Mouse (Mus musculus): Measurements from ENCODE around the gene Uroc1. TPM values are rescaled to one million over a fixed set of nuclear protein-coding genes. Genes with fewer than 3 reads are reported as not detected.

Uroc1 gene
- polyA plus RNA-seq, 1 experiment from 2014 or later: not detected

GRCm38 (mm10) chr6:90317510-90318258 is 15.4 kb upstream of the Uroc1 start:
- DNase-seq: no peak
- 74% methylated on average over 2 of the region's 2 CpGs for WGBS
- Histone ChIP-seq H3K36me3 (ENCODE audit: insufficient read depth) (no peaks in the 10 kb centered on the region), H3K27ac (ENCODE audit: low read depth) (no peak overlapping the region), H3K4me2 (no peak overlapping the region), H3K9ac (no peak overlapping the region), H3K9me3 (ENCODE audit: low read depth, low read length) (no peaks in the 10 kb centered on the region), H3K4me1 (ENCODE audit: insufficient read depth) (no peaks in the 10 kb centered on the region), H3K4me3 (ENCODE audit: low read depth, low read length) (no peak overlapping the region), H3K27me3 (ENCODE audit: insufficient read depth, low read length) (no peaks in the 10 kb centered on the region)
- no peak for ATAC-seq (ENCODE audit: insufficient read depth)
- TF ChIP-seq CTCF (IDR thresholded peaks at IDR 0.05; ENCODE audit: low read depth): no peak

- no peak overlapping the region for H3K9ac ChIP-seq
- no peaks in the 10 kb centered on the region for H3K36me3 ChIP-seq (ENCODE audit: insufficient read depth)
- no peaks in the 10 kb centered on the region for H3K4me1 ChIP-seq (ENCODE audit: insufficient read depth)
- 96% methylated on average over 2 of the region's 2 CpGs for WGBS
- DNase-seq (no peak), ATAC-seq (ENCODE audit: insufficient read depth) (no peak)
- no peak overlapping the region for H3K4me2 ChIP-seq
- H3K9me3 ChIP-seq (ENCODE audit: low read depth, low read length): no peaks in the 10 kb centered on the region
- no peak for TF ChIP-seq CTCF (IDR thresholded peaks at IDR 0.05; ENCODE audit: low read depth)
- H3K4me3 ChIP-seq (ENCODE audit: low read depth, low read length): no peak overlapping the region
- no peaks in the 10 kb centered on the region for H3K27me3 ChIP-seq (ENCODE audit: insufficient read depth, low read length)
- H3K27ac ChIP-seq (ENCODE audit: low read depth): no peak overlapping the region
Observed at GRCm38 (mm10) chr6:90319019-90319418, 14.1 kb upstream of the Uroc1 start.

- Histone ChIP-seq H3K4me2 (no peak overlapping the region), H3K27ac (ENCODE audit: low read depth) (no peak overlapping the region), H3K9ac (no peak overlapping the region), H3K36me3 (ENCODE audit: insufficient read depth) (no peaks in the 10 kb centered on the region), H3K27me3 (ENCODE audit: insufficient read depth, low read length) (no peaks in the 10 kb centered on the region), H3K9me3 (ENCODE audit: low read depth, low read length) (no peaks in the 10 kb centered on the region), H3K4me1 (ENCODE audit: insufficient read depth) (no peaks in the 10 kb centered on the region), H3K4me3 (ENCODE audit: low read depth, low read length) (no peak overlapping the region)
- DNase-seq: no peak
- no peak for ATAC-seq (ENCODE audit: insufficient read depth)
- 60% methylated on average over 7 of the region's 7 CpGs for WGBS
- TF ChIP-seq CTCF (IDR thresholded peaks at IDR 0.05; ENCODE audit: low read depth): no peak
Observed at GRCm38 (mm10) chr6:90319475-90320191, 13.5 kb upstream of the Uroc1 start.

GRCm38 (mm10) chr6:90320429-90320828 is 12.7 kb upstream of the Uroc1 start:
- DNase-seq (no peak), ATAC-seq (ENCODE audit: insufficient read depth) (no peak)
- H3K4me2 ChIP-seq: no peak overlapping the region
- H3K9ac ChIP-seq: no peak overlapping the region
- no peaks in the 10 kb centered on the region for H3K36me3 ChIP-seq (ENCODE audit: insufficient read depth)
- no peaks in the 10 kb centered on the region for H3K4me1 ChIP-seq (ENCODE audit: insufficient read depth)
- no peak overlapping the region for H3K27ac ChIP-seq (ENCODE audit: low read depth)
- WGBS: 74% methylated on average over 5 of the region's 5 CpGs
- no peak overlapping the region for H3K4me3 ChIP-seq (ENCODE audit: low read depth, low read length)
- no peak for TF ChIP-seq CTCF (IDR thresholded peaks at IDR 0.05; ENCODE audit: low read depth)
- H3K27me3 ChIP-seq (ENCODE audit: insufficient read depth, low read length): no peaks in the 10 kb centered on the region
- H3K9me3 ChIP-seq (ENCODE audit: low read depth, low read length): no peaks in the 10 kb centered on the region

GRCm38 (mm10) chr6:90321811-90322210 is 11.3 kb upstream of the Uroc1 start:
- H3K27me3 ChIP-seq (ENCODE audit: insufficient read depth, low read length): no peaks in the 10 kb centered on the region
- H3K4me3 ChIP-seq (ENCODE audit: low read depth, low read length): no peak overlapping the region
- H3K4me2 ChIP-seq: no peak overlapping the region
- no peaks in the 10 kb centered on the region for H3K36me3 ChIP-seq (ENCODE audit: insufficient read depth)
- no peak overlapping the region for H3K27ac ChIP-seq (ENCODE audit: low read depth)
- no peaks in the 10 kb centered on the region for H3K4me1 ChIP-seq (ENCODE audit: insufficient read depth)
- H3K9ac ChIP-seq: no peak overlapping the region
- WGBS: 40% methylated on average over 4 of the region's 4 CpGs
- no peak for DNase-seq
- no peaks in the 10 kb centered on the region for H3K9me3 ChIP-seq (ENCODE audit: low read depth, low read length)
- no peak for TF ChIP-seq CTCF (IDR thresholded peaks at IDR 0.05; ENCODE audit: low read depth)
- no peak for ATAC-seq (ENCODE audit: insufficient read depth)

GRCm38 (mm10) chr6:90324026-90324425 is 9.1 kb upstream of the Uroc1 start:
- WGBS: 69% methylated on average over 3 of the region's 3 CpGs
- H3K9me3 ChIP-seq (ENCODE audit: low read depth, low read length): no peaks in the 10 kb centered on the region
- no peak overlapping the region for H3K9ac ChIP-seq
- H3K27me3 ChIP-seq (ENCODE audit: insufficient read depth, low read length): no peaks in the 10 kb centered on the region
- no peaks in the 10 kb centered on the region for H3K36me3 ChIP-seq (ENCODE audit: insufficient read depth)
- H3K4me3 ChIP-seq (ENCODE audit: low read depth, low read length): no peak overlapping the region
- TF ChIP-seq CTCF (IDR thresholded peaks at IDR 0.05; ENCODE audit: low read depth): no peak
- no peak overlapping the region for H3K27ac ChIP-seq (ENCODE audit: low read depth)
- ATAC-seq (ENCODE audit: insufficient read depth): no peak
- H3K4me1 ChIP-seq (ENCODE audit: insufficient read depth): no peaks in the 10 kb centered on the region
- DNase-seq: no peak
- H3K4me2 ChIP-seq: no peak overlapping the region

GRCm38 (mm10) chr6:90324463-90324862 is 8.6 kb upstream of the Uroc1 start:
- H3K9me3 ChIP-seq (ENCODE audit: low read depth, low read length): no peaks in the 10 kb centered on the region
- H3K4me3 ChIP-seq (ENCODE audit: low read depth, low read length): no peak overlapping the region
- H3K4me2 ChIP-seq: peak overlapping the region; percentile 50; the same call in 1 of the 2 replicates
- TF ChIP-seq CTCF (IDR thresholded peaks at IDR 0.05; ENCODE audit: low read depth): no peak
- no peak for DNase-seq
- H3K36me3 ChIP-seq (ENCODE audit: insufficient read depth): no peaks in the 10 kb centered on the region
- no peak overlapping the region for H3K9ac ChIP-seq
- H3K27ac ChIP-seq (ENCODE audit: low read depth): no peak overlapping the region
- 56% methylated on average over 3 of the region's 3 CpGs for WGBS
- no peaks in the 10 kb centered on the region for H3K27me3 ChIP-seq (ENCODE audit: insufficient read depth, low read length)
- no peaks in the 10 kb centered on the region for H3K4me1 ChIP-seq (ENCODE audit: insufficient read depth)
- no peak for ATAC-seq (ENCODE audit: insufficient read depth)

Data from lung, embryonic 14.5 days (tissue).